Mouse (Mus musculus) midbrain, embryonic 16.5 days (tissue): Measurements from ENCODE around the gene E2f2. TPM values are rescaled to one million over a fixed set of nuclear protein-coding genes. Genes with fewer than 3 reads are reported as not detected.

ENCODE experiments used
- ATAC-seq: fragments of 200-750 bp; cut with Nextera tagmentation; 2 replicates; pipeline ENCODE4 v1.8.0; 2017; ENCODE audit warnings: moderate TSS enrichment
- H3K27ac ChIP-seq: fragments of 300-500 bp; sonication (generic); 2 replicates; pipeline ENCODE4 v1.5.1; 2014; ENCODE audit warnings: mild to moderate bottlenecking, low read length, mixed read lengths
- H3K27me3 ChIP-seq: fragments of 300-500 bp; sonication (generic); 2 replicates; pipeline ENCODE4 v1.6.1; 2014; ENCODE audit warnings: low read depth, low read length, mixed read lengths; ENCODE audit not compliant: control insufficient read depth, insufficient read depth
- H3K36me3 ChIP-seq: fragments of 300-500 bp; sonication (generic); 2 replicates; pipeline ENCODE4 v1.6.1; 2014; ENCODE audit warnings: mild to moderate bottlenecking, low read length, moderate library complexity, mixed read lengths; ENCODE audit not compliant: control insufficient read depth, insufficient read depth
- H3K4me1 ChIP-seq: fragments of 300-500 bp; sonication (generic); 2 replicates; pipeline ENCODE4 v1.6.1; 2014; ENCODE audit warnings: mild to moderate bottlenecking, low read length, mixed read lengths; ENCODE audit not compliant: control insufficient read depth, insufficient read depth
- H3K4me2 ChIP-seq: fragments of 300-500 bp; sonication (generic); 2 replicates; pipeline ENCODE4 v1.6.1; 2014; ENCODE audit warnings: mild to moderate bottlenecking, low read length, mixed read lengths
- H3K4me3 ChIP-seq: fragments of 300-500 bp; sonication (generic); 2 replicates; pipeline ENCODE4 v1.5.1; 2014; ENCODE audit warnings: low read depth, mild to moderate bottlenecking, low read length, moderate library complexity, mixed read lengths
- H3K9ac ChIP-seq: fragments of 300-500 bp; sonication (generic); 2 replicates; pipeline ENCODE4 v1.6.1; 2014; ENCODE audit warnings: low read depth, low read length, mixed read lengths
- H3K9me3 ChIP-seq: fragments of 300-500 bp; sonication (generic); replicated peaks from 2 replicates; pipeline ENCODE4 v1.6.1; 2014; ENCODE audit warnings: mild to moderate bottlenecking, low read length, mixed read lengths; ENCODE audit not compliant: control insufficient read depth, poor library complexity, severe bottlenecking
- WGBS: fragments of 180-500 bp; shearing (Covaris S2); extraction: QIAGEN DNeasy Blood & Tissue Kit; methylation state at CpG from one replicate; pipeline ENCODE4 v1.1.7; 2014; 5-methylcytosine and 5-hydroxymethylcytosine counted together
- polyA plus RNA-seq: library from polyadenylated mRNA; unstranded; fragments of >200 nt; fragmentation: Nextera tagmentation; extraction: Ambion mirVana; gene quantifications from 2 replicates; pipeline ENCODE4 v1.2.1, GENCODE M21; 2015

Gene E2f2
- polyA plus RNA-seq, 1 experiment from 2014 or later, result 1.6 TPM

DNA sequence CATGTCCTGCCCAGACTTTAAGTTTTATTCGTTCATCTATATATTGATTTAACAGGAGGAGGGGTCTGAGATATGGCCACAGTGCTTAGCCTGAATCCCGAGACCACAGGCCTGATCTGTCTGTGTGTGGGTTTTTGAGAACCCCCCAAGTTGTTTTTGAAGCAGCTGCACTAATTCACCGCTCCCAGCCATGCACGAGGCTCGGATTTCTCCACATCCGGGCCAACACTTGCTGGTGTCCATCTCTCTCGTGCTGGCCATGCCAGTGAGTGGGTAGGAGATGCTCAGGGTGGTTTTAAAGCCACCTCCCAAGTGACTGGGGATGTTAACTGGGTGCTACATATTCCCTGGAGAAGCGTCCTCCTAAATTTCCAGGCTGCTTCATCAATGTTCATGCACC lies 7.2 kb upstream of the E2f2 start:
- 82% methylated on average over 8 of the region's 8 CpGs for WGBS
- Histone ChIP-seq H3K4me3 (no peak overlapping the region), H3K9me3 (no peaks in the 10 kb centered on the region), H3K27me3 (no peaks in the 10 kb centered on the region), H3K9ac (no peak overlapping the region), H3K36me3 (no peaks in the 10 kb centered on the region), H3K4me1 (peaks cover 2% of the 10 kb centered on the region; the same call in 1 of the 2 replicates), H3K27ac (no peak overlapping the region), H3K4me2 (no peak overlapping the region)
- no peak for ATAC-seq

GRCm38 (mm10) chr4:136167701-136168100 lies 4.5 kb upstream of the E2f2 start:
- 92% methylated on average over 3 of the region's 3 CpGs for WGBS
- Histone ChIP-seq H3K9me3 (no peaks in the 10 kb centered on the region), H3K4me2 (no peak overlapping the region), H3K27ac (no peak overlapping the region), H3K36me3 (no peaks in the 10 kb centered on the region), H3K4me1 (peaks cover 11% of the 10 kb centered on the region), H3K9ac (no peak overlapping the region), H3K27me3 (peaks cover 2% of the 10 kb centered on the region; the same call in 1 of the 2 replicates), H3K4me3 (no peak overlapping the region)
- ATAC-seq, result no peak

GRCm38 (mm10) chr4:136170401-136170800 lies 1.8 kb upstream of the E2f2 start:
- Histone ChIP-seq H3K9ac (no peak overlapping the region), H3K4me1 (peaks cover 15% of the 10 kb centered on the region), H3K4me3 (no peak overlapping the region), H3K9me3 (no peaks in the 10 kb centered on the region), H3K27ac (no peak overlapping the region), H3K27me3 (peaks cover 5% of the 10 kb centered on the region; the same call in 1 of the 2 replicates), H3K36me3 (no peaks in the 10 kb centered on the region), H3K4me2 (no peak overlapping the region)
- no peak for ATAC-seq
- WGBS, result 89% methylated on average over 4 of the region's 4 CpGs

DNA sequence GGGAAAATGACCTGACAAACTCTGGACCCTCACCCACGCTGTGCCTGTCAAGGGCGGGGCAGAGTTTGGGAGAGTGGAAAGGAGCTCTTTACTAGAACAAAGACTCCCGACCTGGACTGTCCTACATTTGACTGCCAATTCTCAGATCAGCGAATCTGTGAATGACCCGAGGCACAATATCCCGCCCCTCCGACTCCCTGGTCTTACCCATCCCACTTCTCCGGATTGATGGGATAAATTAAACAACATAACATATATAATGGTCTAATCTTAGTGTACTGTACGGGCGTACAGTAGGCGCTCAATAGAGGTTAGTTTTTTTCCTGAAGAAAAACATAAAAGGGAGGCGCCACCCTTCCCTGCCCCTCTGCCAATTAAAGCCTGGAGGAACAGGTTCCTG lies 739 bp upstream of the E2f2 start:
- no peaks in the 10 kb centered on the region for H3K9me3 ChIP-seq
- no peak overlapping the region for H3K27ac ChIP-seq
- peaks cover 5% of the 10 kb centered on the region; the same call in 1 of the 2 replicates for H3K27me3 ChIP-seq
- H3K4me3 ChIP-seq, result peak overlapping the region; percentile 58
- 12% methylated on average over 12 of the region's 12 CpGs for WGBS
- peak overlapping the region; percentile 63; the same call in 1 of the 2 replicates for H3K9ac ChIP-seq
- peaks cover 15% of the 10 kb centered on the region for H3K4me1 ChIP-seq
- ATAC-seq, result peak; percentile 44; the same call in 1 of the 2 replicates
- H3K4me2 ChIP-seq, result peak overlapping the region; percentile 100
- H3K36me3 ChIP-seq, result no peaks in the 10 kb centered on the region

- H3K4me1 ChIP-seq, result peaks cover 15% of the 10 kb centered on the region
- no peaks in the 10 kb centered on the region for H3K36me3 ChIP-seq
- H3K27ac ChIP-seq, result no peak overlapping the region
- H3K9ac ChIP-seq, result peak overlapping the region; percentile 58
- ATAC-seq, result peak; percentile 31; the same call in 1 of the 2 replicates
- H3K9me3 ChIP-seq, result no peaks in the 10 kb centered on the region
- H3K4me3 ChIP-seq, result peak overlapping the region; percentile 58
- WGBS, result under 1% methylated on average over 57 of the region's 67 CpGs
- H3K27me3 ChIP-seq, result peaks cover 5% of the 10 kb centered on the region; the same call in 1 of the 2 replicates
- H3K4me2 ChIP-seq, result peak overlapping the region; percentile 100
Measured at GRCm38 (mm10) chr4:136172542-136173209, 482 bp downstream of the E2f2 start.

DNA sequence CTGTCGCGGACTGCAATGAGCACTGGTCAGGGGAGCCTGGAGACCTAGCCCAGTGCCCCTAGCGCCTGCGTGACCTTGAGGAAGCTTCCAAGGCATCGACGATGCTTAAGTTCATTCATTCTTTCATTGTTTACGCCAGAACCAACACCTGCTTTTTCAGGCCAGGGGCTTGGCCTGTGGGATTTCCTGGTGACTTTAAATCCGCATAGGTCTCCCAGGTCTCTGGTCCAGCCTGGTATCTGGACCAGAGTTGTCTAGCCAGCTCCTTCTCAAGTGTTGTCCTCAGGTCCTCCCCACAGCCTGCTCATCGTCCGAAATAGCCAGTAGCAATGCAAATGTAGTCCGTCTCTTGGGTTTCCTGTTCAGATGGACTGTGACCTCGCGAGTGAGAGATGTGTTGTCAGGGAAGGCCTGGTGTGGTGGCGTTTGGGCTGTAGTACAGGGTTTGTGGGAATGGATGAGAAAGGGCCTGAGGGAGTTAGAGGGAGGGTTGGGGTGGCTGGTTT lies 1.1 kb downstream of the E2f2 start:
- Histone ChIP-seq H3K4me3 (peak overlapping the region; percentile 58), H3K9ac (no peak overlapping the region; the same call in 1 of the 2 replicates), H3K9me3 (no peaks in the 10 kb centered on the region), H3K27me3 (peaks cover 5% of the 10 kb centered on the region; the same call in 1 of the 2 replicates), H3K4me1 (peaks cover 15% of the 10 kb centered on the region), H3K4me2 (peak overlapping the region; percentile 100), H3K27ac (no peak overlapping the region), H3K36me3 (no peaks in the 10 kb centered on the region)
- no peak for ATAC-seq
- WGBS, result 3% methylated on average over 14 of the region's 14 CpGs

- WGBS, result 64% methylated on average over 13 of the region's 13 CpGs
- no peak overlapping the region for H3K4me3 ChIP-seq
- H3K4me1 ChIP-seq, result peaks cover 15% of the 10 kb centered on the region
Measured at GRCm38 (mm10) chr4:136174216-136175193, 2.3 kb downstream of the E2f2 start.

DNA sequence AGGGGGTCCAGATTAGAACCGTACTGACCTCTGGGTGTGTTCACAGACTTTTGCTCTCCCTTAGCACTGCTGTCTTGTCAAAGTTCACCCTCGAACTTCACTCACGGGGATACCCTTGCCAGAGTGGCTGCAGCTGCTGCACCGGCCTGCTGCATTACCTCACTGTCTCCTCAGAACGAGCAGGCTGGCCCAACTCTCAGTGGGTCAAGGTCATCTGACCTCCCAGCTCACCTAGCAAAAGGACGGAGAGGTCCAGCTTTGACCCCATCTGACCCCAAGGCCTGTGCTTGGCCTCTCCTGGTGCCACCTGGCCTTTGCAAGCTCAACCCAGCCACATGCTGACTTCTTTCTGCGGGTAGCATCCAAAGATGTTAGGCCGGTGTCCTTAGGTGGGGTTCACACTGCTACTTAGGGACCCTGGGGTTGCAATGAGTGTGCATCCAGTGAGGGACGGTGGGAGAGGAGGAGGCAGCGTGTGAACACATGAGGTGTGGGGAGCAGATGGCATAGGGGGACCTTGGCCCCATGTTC lies 3.9 kb downstream of the E2f2 start:
- Histone ChIP-seq H3K4me2 (no peak overlapping the region), H3K27ac (no peak overlapping the region), H3K9ac (no peak overlapping the region), H3K27me3 (peaks cover 5% of the 10 kb centered on the region; the same call in 1 of the 2 replicates), H3K9me3 (no peaks in the 10 kb centered on the region), H3K4me3 (no peak overlapping the region), H3K4me1 (peaks cover 15% of the 10 kb centered on the region), H3K36me3 (no peaks in the 10 kb centered on the region)
- 75% methylated on average over 10 of the region's 10 CpGs for WGBS
- no peak for ATAC-seq

More at GRCm38 (mm10) chr4:136174216-136175193, 2.3 kb downstream of the E2f2 start:
- ATAC-seq, result no peak
- no peak overlapping the region for H3K4me2 ChIP-seq
- no peaks in the 10 kb centered on the region for H3K36me3 ChIP-seq
- no peak overlapping the region for H3K9ac ChIP-seq
- H3K9me3 ChIP-seq, result no peaks in the 10 kb centered on the region
- no peak overlapping the region for H3K27ac ChIP-seq
- peaks cover 5% of the 10 kb centered on the region; the same call in 1 of the 2 replicates for H3K27me3 ChIP-seq
